Mouse (Mus musculus): ENCODE data around the gene Paxx. TPM values are rescaled to one million over a fixed set of nuclear protein-coding genes. Genes with fewer than 3 reads are reported as not detected.

The Paxx gene
- polyA plus RNA-seq, 1 experiment from 2014 or later = 67.4 TPM

GRCm38 (mm10) chr2:25472550-25472949, 11.7 kb upstream of the Paxx start:
- no peaks in the 10 kb centered on the region for H3K9me3 ChIP-seq (ENCODE audit: low read length)
- no peaks in the 10 kb centered on the region for H3K27me3 ChIP-seq (replicated peaks; ENCODE audit: insufficient read depth, low read length)
- H3K9ac ChIP-seq (replicated peaks; ENCODE audit: low read depth) = no peak overlapping the region
- no peak for ATAC-seq
- DNase-seq (ENCODE audit: low spot score) = no peak
- TF ChIP-seq CTCF (IDR thresholded peaks at IDR 0.05) (no peak), EP300 (IDR thresholded peaks at IDR 0.05) (no peak)
- H3K4me2 ChIP-seq (replicated peaks; ENCODE audit: low read depth, low read length) = no peak overlapping the region
- no peaks in the 10 kb centered on the region for H3K36me3 ChIP-seq (ENCODE audit: insufficient read depth, low read length)
- H3K4me3 ChIP-seq (ENCODE audit: low read depth, low read length) = no peak overlapping the region
- H3K4me1 ChIP-seq (ENCODE audit: insufficient read depth, low read depth, low read length) = no peaks in the 10 kb centered on the region
- H3K27ac ChIP-seq (ENCODE audit: low read length) = no peak overlapping the region
- 69% methylated on average over 2 of the region's 2 CpGs for WGBS

GRCm38 (mm10) chr2:25469969-25470368, 9.1 kb upstream of the Paxx start, which contains the start of gene Ptgds:
Gene Ptgds, minus strand, starts transcription at chr2:25470046.
- H3K27ac ChIP-seq (ENCODE audit: low read length) = no peak within 1 kb of the TSS

GRCm38 (mm10) chr2:25468962-25469915, 8.3 kb upstream of the Paxx start:
- no peak overlapping the region for H3K4me3 ChIP-seq (ENCODE audit: low read depth, low read length)
- H3K4me2 ChIP-seq (replicated peaks; ENCODE audit: low read depth, low read length) = no peak overlapping the region
- WGBS = 63% methylated on average over 10 of the region's 10 CpGs

More at GRCm38 (mm10) chr2:25469969-25470368, 9.1 kb upstream of the Paxx start, which contains the start of gene Ptgds:
- no peaks in the 10 kb centered on the region for H3K36me3 ChIP-seq (ENCODE audit: insufficient read depth, low read length)
- no peak within 1 kb of the TSS for H3K4me2 ChIP-seq (replicated peaks; ENCODE audit: low read depth, low read length)
- 20% methylated on average over 6 of the region's 6 CpGs for WGBS
- no peak within 1 kb of the TSS for H3K9ac ChIP-seq (replicated peaks; ENCODE audit: low read depth)
- DNase-seq (ENCODE audit: low spot score) (no peak), ATAC-seq (no peak)
- no peaks in the 10 kb centered on the region for H3K4me1 ChIP-seq (ENCODE audit: insufficient read depth, low read depth, low read length)
- TF ChIP-seq CTCF (IDR thresholded peaks at IDR 0.05) = no peak
- no peak for TF ChIP-seq EP300 (IDR thresholded peaks at IDR 0.05)
- no peak within 1 kb of the TSS for H3K4me3 ChIP-seq (ENCODE audit: low read depth, low read length)
- H3K27me3 ChIP-seq (replicated peaks; ENCODE audit: insufficient read depth, low read length) = no peaks in the 10 kb centered on the region
- no peaks in the 10 kb centered on the region for H3K9me3 ChIP-seq (ENCODE audit: low read length)

GRCm38 (mm10) chr2:25467606-25468303, 6.9 kb upstream of the Paxx start:
- H3K36me3 ChIP-seq (ENCODE audit: insufficient read depth, low read length) = no peaks in the 10 kb centered on the region
- TF ChIP-seq EP300 (IDR thresholded peaks at IDR 0.05) (no peak), CTCF (IDR thresholded peaks at IDR 0.05) (no peak)
- ATAC-seq (no peak), DNase-seq (ENCODE audit: low spot score) (no peak)
- no peak overlapping the region for H3K4me3 ChIP-seq (ENCODE audit: low read depth, low read length)
- whole genome bisulfite sequencing = 72% methylated on average over 14 of the region's 14 CpGs
- no peak overlapping the region for H3K9ac ChIP-seq (replicated peaks; ENCODE audit: low read depth)
- no peaks in the 10 kb centered on the region for H3K9me3 ChIP-seq (ENCODE audit: low read length)
- no peak overlapping the region for H3K27ac ChIP-seq (ENCODE audit: low read length)
- H3K4me1 ChIP-seq (ENCODE audit: insufficient read depth, low read depth, low read length) = no peaks in the 10 kb centered on the region
- no peaks in the 10 kb centered on the region for H3K27me3 ChIP-seq (replicated peaks; ENCODE audit: insufficient read depth, low read length)
- H3K4me2 ChIP-seq (replicated peaks; ENCODE audit: low read depth, low read length) = no peak overlapping the region

More at GRCm38 (mm10) chr2:25468962-25469915, 8.3 kb upstream of the Paxx start:
- TF ChIP-seq EP300 (IDR thresholded peaks at IDR 0.05) (no peak), CTCF (IDR thresholded peaks at IDR 0.05) (no peak)
- Histone ChIP-seq H3K9me3 (ENCODE audit: low read length) (no peaks in the 10 kb centered on the region), H3K4me1 (ENCODE audit: insufficient read depth, low read depth, low read length) (no peaks in the 10 kb centered on the region), H3K27me3 (replicated peaks; ENCODE audit: insufficient read depth, low read length) (no peaks in the 10 kb centered on the region), H3K27ac (ENCODE audit: low read length) (no peak overlapping the region), H3K36me3 (ENCODE audit: insufficient read depth, low read length) (no peaks in the 10 kb centered on the region), H3K9ac (replicated peaks; ENCODE audit: low read depth) (no peak overlapping the region)
- ATAC-seq = peak; percentile 67
- DNase-seq (ENCODE audit: low spot score) = peak; percentile 27

GRCm38 (mm10) chr2:25465816-25466635, 5.1 kb upstream of the Paxx start:
- 44% methylated on average over 10 of the region's 10 CpGs for WGBS
- H3K36me3 ChIP-seq (ENCODE audit: insufficient read depth, low read length) = no peaks in the 10 kb centered on the region
- DNase-seq (ENCODE audit: low spot score) = no peak

More at GRCm38 (mm10) chr2:25465816-25466635, 5.1 kb upstream of the Paxx start:
- no peaks in the 10 kb centered on the region for H3K4me1 ChIP-seq (ENCODE audit: insufficient read depth, low read depth, low read length)
- TF ChIP-seq CTCF (IDR thresholded peaks at IDR 0.05) = no peak
- no peak for TF ChIP-seq EP300 (IDR thresholded peaks at IDR 0.05)
- no peak overlapping the region for H3K4me2 ChIP-seq (replicated peaks; ENCODE audit: low read depth, low read length)
- H3K4me3 ChIP-seq (ENCODE audit: low read depth, low read length) = no peak overlapping the region
- no peak overlapping the region for H3K9ac ChIP-seq (replicated peaks; ENCODE audit: low read depth)
- H3K27me3 ChIP-seq (replicated peaks; ENCODE audit: insufficient read depth, low read length) = no peaks in the 10 kb centered on the region
- no peaks in the 10 kb centered on the region for H3K9me3 ChIP-seq (ENCODE audit: low read length)
- no peak overlapping the region for H3K27ac ChIP-seq (ENCODE audit: low read length)
- no peak for ATAC-seq

Measured in lung, postnatal 0 days (tissue).